Mouse (Mus musculus) lung, postnatal 10 days (tissue): Measurements from ENCODE around the gene Col1a1.

Experiments used
- DNase-seq: peaks from one replicate; pipeline ENCODE4 v3.0.0; 2021

Col1a1 gene

DNA sequence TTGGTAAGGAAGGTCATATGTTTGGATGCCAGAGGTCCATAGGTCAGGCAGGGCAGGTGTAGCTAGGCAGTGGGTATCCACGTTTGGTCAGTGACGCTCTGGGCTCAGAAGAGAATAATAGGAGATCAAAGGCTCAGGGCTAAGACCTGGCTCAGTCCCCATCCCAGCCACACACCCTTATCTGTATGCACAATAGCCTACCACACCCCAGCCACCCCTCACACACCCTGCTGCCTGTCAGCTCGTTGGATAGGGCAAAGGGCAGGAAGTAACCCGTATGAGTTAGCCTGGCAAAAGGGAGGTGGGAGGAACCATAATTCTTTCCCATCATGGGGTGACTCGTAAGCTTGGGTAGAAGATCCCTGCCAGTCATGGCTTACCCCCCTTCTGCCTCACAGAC, 61.6 kb downstream of the Col1a1 start:
- peak; percentile 46 for DNase-seq

DNA sequence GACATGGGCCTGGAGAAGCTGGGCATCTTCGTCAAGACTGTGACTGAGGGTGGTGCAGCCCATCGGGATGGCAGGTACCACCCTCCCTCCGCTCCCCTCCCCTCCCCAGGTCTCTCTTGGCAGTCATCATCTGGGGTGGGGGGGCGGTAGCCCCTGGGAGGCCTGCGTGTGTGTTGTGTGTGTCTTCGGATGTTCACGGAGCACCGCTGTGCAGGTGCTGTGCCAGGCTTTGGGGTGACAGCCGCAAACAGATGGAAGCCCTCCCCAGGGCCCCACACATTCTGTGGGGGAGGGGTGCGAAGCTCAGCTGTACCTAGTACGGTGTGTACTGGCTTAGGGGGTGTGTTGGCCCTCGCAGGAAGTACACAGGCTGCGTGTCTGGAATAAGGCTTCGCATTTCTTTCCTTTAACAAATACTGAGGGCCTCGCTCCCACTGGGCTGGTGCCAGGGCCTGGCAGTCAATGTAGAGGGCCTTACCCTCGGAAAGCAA, 62.1 kb downstream of the Col1a1 start:
- DNase-seq, result no peak

DNA sequence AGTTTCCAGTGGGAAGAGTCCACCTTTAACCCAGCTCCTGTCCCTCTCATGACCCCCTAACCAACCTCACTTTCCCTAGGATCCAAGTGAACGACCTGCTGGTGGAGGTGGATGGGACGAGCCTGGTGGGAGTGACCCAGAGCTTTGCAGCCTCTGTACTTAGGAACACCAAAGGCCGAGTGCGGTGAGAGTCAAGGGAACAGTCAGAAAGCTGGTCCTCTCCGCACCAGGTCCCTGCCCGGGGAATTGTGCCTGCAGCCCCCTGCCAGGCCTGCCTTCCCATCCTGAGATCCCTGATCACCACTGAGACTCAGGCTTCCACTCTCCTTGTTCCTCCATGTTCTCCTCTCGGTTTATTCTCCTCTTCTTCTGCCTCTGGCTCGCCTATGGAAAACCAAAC, 64.1 kb downstream of the Col1a1 start:
- no peak for DNase-seq

DNA sequence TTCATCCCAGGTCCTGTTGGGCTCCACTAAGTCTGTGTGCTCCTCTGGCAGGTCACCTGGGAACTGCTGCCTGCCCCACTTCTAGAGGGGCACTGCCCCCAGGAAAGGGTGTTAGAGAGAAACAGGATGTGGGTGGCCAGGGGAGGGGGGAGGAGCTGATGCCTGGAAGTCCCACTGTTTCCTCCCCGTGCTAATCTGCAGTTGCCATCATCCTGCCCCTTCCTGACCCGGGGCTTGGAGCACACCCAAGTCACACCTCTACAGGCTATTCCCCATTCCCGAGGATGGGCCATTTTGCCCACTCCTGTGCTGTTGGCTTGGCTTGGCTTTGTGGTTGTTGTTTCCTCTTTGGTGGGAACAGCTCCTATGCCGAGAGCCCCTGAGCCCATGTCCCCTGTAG, 64.5 kb downstream of the Col1a1 start:
- DNase-seq, result peak; percentile 86

DNA sequence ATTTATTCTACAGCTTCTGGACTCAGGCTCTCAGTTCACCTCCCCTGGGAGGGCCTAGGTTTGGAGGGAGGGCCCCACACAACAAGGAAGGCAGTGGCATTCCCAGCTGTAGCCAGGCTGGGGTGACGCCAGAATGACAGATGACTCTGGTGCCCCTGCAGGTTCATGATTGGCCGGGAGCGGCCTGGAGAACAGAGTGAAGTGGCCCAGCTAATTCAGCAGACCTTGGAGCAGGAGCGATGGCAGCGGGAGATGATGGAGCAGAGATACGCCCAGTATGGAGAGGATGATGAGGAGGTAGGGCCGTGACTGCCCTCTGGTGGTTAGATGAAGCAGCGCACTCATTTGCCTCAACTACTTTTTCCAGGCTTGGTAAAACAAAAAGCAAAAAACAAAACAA, 65.0 kb downstream of the Col1a1 start:
- DNase-seq, result peak; percentile 83

DNA sequence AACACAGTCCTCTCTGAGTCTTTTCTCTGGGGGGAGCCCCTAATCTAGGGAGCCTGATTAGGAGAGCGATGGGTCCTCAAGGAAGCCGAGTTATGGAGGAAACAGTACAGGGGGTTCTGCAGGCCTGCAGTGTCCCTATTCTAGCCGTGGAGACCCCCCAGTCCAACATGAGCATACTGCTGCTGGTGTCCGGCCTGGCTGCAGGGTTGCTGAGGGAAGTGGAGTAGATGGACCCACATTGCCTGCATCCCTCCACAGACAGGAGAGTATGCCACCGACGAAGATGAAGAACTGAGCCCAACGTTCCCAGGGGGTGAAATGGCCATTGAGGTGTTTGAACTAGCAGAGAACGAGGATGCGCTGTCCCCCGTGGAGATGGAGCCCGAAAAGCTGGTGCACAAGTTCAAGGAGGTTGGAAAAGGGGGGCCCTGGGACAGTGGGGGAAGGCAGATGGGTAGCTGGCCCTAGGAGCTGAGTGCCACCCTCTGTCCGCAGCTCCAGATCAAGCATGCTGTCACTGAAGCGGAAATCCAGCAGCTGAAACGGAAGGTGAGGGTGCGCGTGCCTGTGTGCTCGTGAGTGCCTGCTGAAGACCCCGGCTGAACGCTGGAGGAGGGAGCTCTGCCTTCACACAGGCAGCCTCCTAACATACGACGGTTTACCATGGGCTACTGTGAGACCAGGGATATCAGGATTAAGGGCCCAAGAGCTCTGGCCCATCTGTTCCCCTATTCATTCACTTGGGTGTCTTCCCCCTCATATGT, 65.7 kb downstream of the Col1a1 start:
- DNase-seq, result no peak
